Mouse (Mus musculus): Measurements from ENCODE around the gene Nol9. TPM values are rescaled to one million over a fixed set of nuclear protein-coding genes. Genes with fewer than 3 reads are reported as not detected.

Gene Nol9
- total and polyA plus RNA-seq, 3 experiments: 80.3 to 114 (median 80.9) TPM

GRCm38 (mm10) chr4:152039831-152040310 is 750 bp downstream of the Nol9 start:
- Histone ChIP-seq H3K79me2 (ENCODE audit: control insufficient read depth, insufficient read depth, low read length, poor library complexity) (peaks cover 48% of the 10 kb centered on the region), H3K27me3 (ENCODE audit: control insufficient read depth in 1 of 2, insufficient read depth in 2 of 2, low read length in 2 of 2) (no peaks in the 10 kb centered on the region), H3K9ac (ENCODE audit: control insufficient read depth, low read depth, low read length, poor library complexity, severe bottlenecking) (peak overlapping the region; percentile 99), H3K4me3 (ENCODE audit: control insufficient read depth in 1 of 2, insufficient read depth in 1 of 2, low read depth in 2 of 2, low read length in 2 of 2) (peak overlapping the region; percentile 86 to 95), H3K36me3 (ENCODE audit: control insufficient read depth in 1 of 2, insufficient read depth in 2 of 2, low read length in 2 of 2) (peaks cover 8% of the 10 kb centered on the region in 2 experiments), H3K4me1 (ENCODE audit: control insufficient read depth in 1 of 2, insufficient read depth in 2 of 2, low read length in 2 of 2) (peaks cover 0 to 10% of the 10 kb centered on the region in 2 experiments; a peak in 2 of 4 replicates), H3K27ac (ENCODE audit: control insufficient read depth, low read depth, low read length) (peak overlapping the region; percentile 62), H3K9me3 (replicated peaks; ENCODE audit: insufficient read depth, low read length) (no peaks in the 10 kb centered on the region)
- peak; percentile 44 for DNase-seq (ENCODE audit: low read depth, low spot score)
- TF ChIP-seq GABPA (IDR thresholded peaks at IDR 0.05; ENCODE audit: low read depth, low read length) (no peak), TBP (IDR thresholded peaks at IDR 0.05; ENCODE audit: low read depth, low read length) (no peak), RCOR1 (IDR thresholded peaks at IDR 0.05; ENCODE audit: low read depth, low read length) (no peak), TAL1 (IDR thresholded peaks at IDR 0.05; ENCODE audit: low read length) (no peak), HCFC1 (IDR thresholded peaks at IDR 0.05; ENCODE audit: low read depth, low read length) (no peak), SIN3A (IDR thresholded peaks at IDR 0.05; ENCODE audit: low read length) (no peak), GATA1 (IDR thresholded peaks at IDR 0.05; ENCODE audit: low read depth, low read length) (no peak), MEF2A (IDR thresholded peaks at IDR 0.05; ENCODE audit: extremely low read depth, insufficient replicate concordance, low read depth, low read length, poor library complexity, severe bottlenecking) (no peak), POLR2AphosphoS5 (IDR thresholded peaks at IDR 0.05; ENCODE audit: borderline replicate concordance, low read depth, low read length) (no peak), TCF12 (IDR thresholded peaks at IDR 0.05; ENCODE audit: low read depth, low read length) (no peak), MYC (IDR thresholded peaks at IDR 0.05; ENCODE audit: low read depth, low read length) (no peak), ETS1 (IDR thresholded peaks at IDR 0.05; ENCODE audit: low read depth, low read length) (no peak), POLR2A (IDR thresholded peaks at IDR 0.05; ENCODE audit: control insufficient read depth in 1 of 2, insufficient read depth in 1 of 2, low read depth in 1 of 2, low read length in 2 of 2, poor library complexity in 1 of 2) (no peak), USF1 (IDR thresholded peaks at IDR 0.05; ENCODE audit: low read depth, low read length) (no peak), ELF1 (IDR thresholded peaks at IDR 0.05; ENCODE audit: low read depth, low read length) (no peak), KAT2A (conservative IDR thresholded peaks at IDR 0.05; ENCODE audit: low read depth, low read length) (no peak), NELFE (IDR thresholded peaks at IDR 0.05; ENCODE audit: low read depth, low read length) (no peak), MAFK (IDR thresholded peaks at IDR 0.05; ENCODE audit: borderline replicate concordance, low read depth, low read length) (no peak), USF2 (IDR thresholded peaks at IDR 0.05; ENCODE audit: borderline replicate concordance in 1 of 2, insufficient read depth in 1 of 2, low read depth in 1 of 2, low read length in 2 of 2) (no peak)

Measured in MEL (cell line).